Mouse (Mus musculus) kidney, postnatal 4 days (tissue): Measurements from ENCODE around the gene Ddb1.
A peak's percentile ranks its signal among the peaks of the same experiment; 100 is the strongest.
"Not testable (repeated sequence)": the region's sequence is repeated elsewhere in the genome, so short reads cannot be mapped to it uniquely, and the experiment has no call there.

Experiments used
- DNase-seq, 2 experiments: peaks; one replicate each; pipeline ENCODE4 v3.0.0; 2021; ENCODE audit warnings: mixed read lengths in 2 of 2

Ddb1 gene

DNA sequence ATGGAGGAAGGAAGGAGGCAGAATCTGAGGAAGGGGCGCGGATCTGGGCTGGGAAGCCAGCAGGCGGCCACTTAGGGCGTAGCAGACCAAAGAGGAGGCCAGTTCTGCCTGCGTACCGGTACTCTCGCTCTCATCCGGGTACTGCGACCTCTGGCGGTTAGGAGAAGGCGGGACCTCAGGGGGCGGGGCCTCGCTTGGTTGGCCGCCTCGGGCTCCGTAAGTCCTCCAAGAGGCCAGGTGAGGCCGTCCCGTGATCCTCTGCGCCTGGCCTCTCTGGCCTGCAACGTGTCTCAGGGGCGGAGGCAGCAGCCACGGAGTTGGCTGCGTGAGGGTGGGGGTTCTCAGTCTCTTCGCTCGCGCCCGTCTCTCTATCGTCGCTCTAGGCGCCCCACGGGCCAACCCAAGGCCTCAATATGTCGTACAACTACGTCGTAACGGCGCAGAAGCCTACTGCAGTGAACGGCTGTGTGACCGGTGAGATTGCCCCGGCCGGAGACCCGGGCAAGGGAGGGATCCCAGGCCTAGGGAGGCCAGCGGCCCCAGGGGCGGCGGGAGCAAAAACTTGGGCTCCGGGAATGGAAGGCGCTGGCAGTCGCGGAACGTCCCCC, at the start of gene Ddb1, which contains the start of gene Tkfc:
TSS of gene Ddb1 (plus strand) at position 35 of the 608 bp plus-strand sequence.
TSS of gene Tkfc (minus strand) at position 362 of the 608 bp plus-strand sequence.
- peak; percentile 100 for DNase-seq

DNA sequence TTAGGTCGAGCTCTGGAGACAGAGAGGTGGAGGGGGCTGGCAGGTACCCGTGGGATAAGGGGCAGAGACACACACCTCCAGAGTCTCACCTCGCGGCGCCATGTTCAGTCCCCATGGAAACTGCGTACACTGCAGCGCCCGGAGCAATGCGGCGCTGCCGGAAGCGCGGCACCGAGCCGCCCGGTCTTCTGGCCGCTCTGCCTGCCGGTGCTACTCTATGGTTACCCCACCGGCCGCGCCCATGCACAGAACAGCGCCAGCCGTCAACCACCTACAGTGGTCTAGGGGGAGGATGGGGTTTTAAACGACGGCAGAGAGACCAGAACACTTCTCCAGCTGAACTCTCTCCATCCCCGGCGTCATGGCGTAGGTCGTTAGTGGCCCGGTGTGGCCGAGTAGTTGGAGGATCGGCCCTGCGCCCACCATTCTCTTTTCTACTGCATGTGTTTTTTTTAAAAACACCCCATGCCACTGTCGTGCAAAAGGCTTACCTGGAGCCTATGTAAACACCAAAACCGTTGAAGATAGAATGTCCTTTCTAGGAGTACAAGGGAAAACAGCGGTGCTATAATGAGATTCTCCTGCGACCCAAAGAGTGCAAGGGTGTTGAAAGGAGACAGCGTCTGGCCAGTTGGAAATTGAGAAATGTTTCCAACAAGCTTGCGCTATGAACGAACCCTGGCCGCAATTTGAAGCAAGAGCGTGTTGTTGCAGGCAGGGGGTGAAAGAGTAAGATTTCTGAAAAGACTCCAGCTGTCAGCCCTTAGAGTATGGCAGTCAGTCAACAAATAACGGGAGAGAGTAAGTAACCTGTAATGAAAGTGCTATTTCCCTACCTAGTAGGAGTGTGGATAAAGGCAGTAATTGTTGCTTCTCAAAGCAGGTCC, 49.3 kb upstream of the Ddb1 start, which contains the start of gene Tmem216:
TSS of gene Tmem216 (minus strand) at position 615 of the 887 bp plus-strand sequence.
- peak; percentile 87 to 92 for DNase-seq

- DNase-seq: no peak
Measured at GRCm38 (mm10) chr19:10557001-10557400, 48.1 kb upstream of the Ddb1 start.

DNA sequence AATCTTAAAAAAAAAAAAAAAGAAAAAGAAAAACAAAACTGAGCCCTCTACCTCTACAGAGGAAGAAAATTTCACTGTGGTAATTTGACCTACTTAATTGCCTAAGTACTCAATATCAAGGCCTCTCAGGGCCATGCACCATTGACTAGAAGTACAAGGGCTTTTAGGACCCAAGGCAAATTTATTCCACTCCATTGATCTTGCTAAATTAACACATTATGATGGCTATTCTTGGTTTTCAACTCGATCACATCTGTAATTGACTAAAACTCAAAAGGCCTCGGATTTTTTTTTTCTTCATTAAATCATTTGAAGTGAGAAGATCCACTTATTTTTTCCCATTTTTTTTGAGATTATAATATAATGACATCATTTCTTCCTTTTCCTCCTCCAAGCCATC, 47.7 kb upstream of the Ddb1 start:
- DNase-seq: no peak

- DNase-seq: not testable (repeated sequence)
Measured at GRCm38 (mm10) chr19:10557837-10558375, 47.2 kb upstream of the Ddb1 start.

DNA sequence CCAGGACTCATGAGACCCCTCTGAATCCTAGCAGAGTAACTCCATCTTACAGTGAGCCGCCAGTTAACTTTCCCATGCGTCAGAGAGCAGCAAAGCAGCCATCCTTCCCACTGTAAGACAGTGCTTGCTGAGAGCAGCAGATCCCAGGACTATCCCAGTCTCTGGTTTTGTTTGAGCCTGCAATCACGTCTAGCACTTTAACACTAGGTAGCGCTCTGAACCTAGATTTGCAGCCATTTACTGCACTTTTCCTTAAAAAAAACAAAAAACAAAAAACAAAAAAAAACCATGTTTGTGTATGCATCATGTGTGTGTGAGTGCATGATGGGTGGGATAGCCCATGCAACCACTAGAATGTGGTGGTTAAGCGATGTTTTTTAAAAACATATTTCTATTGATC, 45.0 kb upstream of the Ddb1 start:
- no peak for DNase-seq

DNA sequence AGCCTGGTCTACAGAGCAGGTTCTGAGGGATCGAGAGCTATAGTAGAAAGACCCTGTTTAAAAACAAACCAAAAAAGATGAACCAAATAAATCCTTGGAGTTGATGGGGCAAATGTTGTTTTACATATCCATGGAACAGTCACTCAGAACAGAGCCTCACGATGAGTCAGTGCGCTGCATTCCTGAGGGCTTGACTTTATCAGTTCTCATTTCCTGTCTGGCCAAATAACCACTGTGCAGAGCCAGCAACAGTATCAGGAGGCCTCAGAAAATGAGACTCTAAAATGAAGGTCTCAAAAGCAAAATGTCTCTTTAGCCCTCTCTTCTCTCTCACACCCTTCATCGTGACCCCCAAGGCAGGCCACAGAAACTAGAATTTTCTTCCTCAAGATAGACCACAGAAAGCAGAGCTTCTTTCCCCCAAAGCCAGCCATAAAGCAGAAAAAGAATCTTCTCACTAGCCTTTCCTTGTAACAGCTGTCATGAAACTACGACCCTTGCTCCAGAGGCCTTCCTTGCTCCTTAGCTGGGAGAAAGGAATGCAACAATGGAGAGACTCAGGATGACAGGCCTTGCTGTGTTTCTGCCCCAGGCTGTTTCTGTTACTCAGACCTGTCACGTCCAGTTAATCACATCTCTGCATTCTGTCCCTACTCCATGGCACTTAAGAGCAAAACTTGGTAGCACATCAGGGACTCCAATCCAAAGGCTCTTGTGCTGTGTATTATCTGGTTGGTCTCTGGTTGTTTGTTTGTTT, 43.4 kb upstream of the Ddb1 start:
- DNase-seq: peak in 1 of 2 experiments; percentile 40

GRCm38 (mm10) chr19:10562351-10562750, 42.8 kb upstream of the Ddb1 start:
- DNase-seq: no peak

GRCm38 (mm10) chr19:10564278-10564677, 40.8 kb upstream of the Ddb1 start:
- no peak for DNase-seq

GRCm38 (mm10) chr19:10565217-10565616, 39.9 kb upstream of the Ddb1 start:
- DNase-seq: no peak

GRCm38 (mm10) chr19:10569627-10570026, 35.5 kb upstream of the Ddb1 start:
- DNase-seq: no peak

- peak; percentile 91 to 95 for DNase-seq
Measured at GRCm38 (mm10) chr19:10576690-10577561, 28.2 kb upstream of the Ddb1 start, which contains the start of the genes Cyb561a3 and Tmem138. TSS of gene Cyb561a3 (plus strand) at chr19:10577172. TSS of gene Tmem138 (minus strand) at chr19:10577362.

DNA sequence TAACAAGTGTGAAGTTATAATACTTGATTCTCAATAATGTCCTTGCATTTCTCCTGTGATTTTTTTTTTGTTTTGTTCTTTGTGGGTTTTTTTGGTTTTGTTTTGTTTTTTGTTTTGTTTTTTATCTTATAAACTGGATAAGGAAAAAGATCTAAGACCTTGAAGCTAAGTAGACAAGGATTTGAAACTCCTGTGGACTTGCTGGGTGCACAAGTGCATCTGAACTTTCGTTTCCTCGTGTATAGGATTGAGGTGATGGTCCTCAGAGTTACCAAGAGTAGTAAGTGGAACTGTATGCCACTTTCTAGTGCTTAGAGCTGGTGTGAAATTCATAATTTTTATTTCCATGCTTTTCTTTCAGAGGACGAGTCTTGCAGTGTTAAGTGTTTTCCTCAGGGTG, 25.0 kb upstream of the Ddb1 start:
- DNase-seq: no peak

DNA sequence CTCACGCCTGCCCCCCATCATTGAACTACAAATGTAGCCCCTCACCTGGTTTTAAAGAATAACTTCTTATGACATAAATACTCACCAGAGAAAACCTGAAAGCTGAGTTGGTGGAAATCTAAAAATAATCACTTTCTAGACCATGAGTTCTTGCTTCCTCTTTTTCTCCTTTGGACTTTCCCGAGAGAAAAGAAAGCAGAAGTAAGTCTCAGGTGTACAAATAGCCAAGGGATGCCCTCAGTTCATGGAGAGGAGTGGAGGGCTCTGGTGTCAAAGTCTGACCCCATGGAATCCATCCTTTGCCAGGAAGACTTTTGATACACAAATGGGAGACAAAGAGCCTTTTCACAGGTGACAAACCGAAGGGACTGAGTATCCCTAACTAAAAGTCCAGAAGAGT, 24.4 kb upstream of the Ddb1 start:
- no peak for DNase-seq

DNA sequence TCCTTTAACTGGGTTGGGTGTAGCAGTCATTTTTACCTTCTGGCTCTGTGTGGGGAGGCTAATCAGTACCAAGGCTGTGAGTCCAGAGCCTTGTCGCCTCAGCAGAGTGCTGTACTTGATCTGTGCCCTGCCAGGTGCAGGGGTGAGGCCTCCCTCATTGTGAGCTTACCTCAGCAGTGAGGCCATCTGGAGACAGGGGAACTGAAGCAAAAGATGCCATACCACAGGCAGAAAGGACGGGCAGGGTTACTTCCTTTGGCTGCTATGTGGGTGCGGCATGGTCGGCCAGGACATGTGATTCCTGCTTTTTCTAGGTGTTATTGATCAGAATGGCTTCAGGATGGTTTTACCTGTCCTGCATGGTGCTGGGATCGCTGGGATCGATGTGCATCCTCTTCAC, 23.1 kb upstream of the Ddb1 start:
- no peak for DNase-seq

DNA sequence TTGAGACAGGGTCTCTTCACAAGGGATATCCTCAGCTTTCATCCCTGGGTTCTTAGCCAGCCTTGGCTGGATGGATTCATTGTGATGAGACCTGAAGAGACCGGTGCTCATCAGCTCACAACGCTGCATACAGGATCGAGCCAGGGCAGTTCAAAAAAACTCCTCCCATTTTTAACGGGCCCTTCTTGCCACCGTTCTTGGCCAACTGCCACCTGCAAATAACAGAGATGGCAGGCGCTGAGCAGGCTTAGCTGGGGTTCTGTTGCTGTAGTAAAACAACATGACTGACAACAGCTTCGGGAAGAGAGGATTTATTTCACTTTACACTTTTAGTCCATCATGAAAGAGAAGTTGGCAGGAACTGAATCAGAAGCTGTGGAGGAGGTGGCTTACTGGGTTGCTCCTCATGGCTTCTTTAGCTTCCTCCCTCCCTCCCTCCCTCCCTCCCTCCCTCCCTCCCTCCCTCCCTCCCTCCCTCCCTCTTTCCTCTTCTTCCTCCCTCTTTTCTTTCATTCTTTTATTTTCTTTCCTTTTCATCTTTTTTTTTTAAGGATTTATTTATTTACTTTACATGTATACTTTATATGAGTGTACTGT, 21.5 kb upstream of the Ddb1 start:
- no peak for DNase-seq

DNA sequence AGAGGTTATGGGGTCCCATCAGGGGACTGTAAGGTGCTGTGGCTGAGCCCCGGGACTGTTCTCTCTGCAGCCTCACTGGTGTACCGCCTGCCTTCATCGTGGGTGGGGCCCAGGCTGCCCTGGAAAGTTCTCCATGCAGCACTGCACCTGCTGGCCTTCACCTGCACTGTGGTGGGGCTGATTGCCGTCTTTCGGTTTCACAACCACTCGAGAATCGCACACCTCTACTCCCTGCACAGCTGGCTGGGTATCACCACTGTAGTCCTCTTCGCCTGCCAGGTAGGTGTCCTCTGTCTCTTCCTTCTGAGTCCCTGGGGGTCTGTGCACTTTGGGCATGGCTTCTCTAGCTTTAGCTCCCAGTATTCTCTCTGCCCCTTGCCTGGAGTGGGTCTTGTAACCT, 20.0 kb upstream of the Ddb1 start:
- DNase-seq: no peak

DNA sequence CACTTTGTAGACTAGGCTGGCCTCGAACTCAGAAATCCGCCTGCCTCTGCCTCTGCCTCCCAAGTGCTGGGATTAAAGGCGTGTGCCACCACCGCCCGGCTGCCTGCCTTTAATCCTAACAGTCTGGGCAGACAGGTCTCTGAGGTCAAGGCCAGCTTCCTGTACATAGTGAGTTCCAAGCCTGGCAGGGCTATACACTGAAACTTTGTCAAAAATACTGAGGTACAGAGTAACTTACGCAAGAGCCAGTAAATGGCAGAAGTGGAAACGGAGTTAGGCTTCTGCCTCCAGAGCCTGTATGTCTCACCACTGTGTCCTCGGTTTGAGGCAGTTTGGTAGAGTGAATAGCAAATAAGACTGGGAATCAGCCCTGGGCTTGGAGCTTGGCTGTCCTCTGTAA, 17.9 kb upstream of the Ddb1 start:
- DNase-seq: no peak

- no peak for DNase-seq
Measured at GRCm38 (mm10) chr19:10589127-10589857, 15.8 kb upstream of the Ddb1 start.

- DNase-seq: no peak
Measured at GRCm38 (mm10) chr19:10590301-10590700, 14.8 kb upstream of the Ddb1 start.
